Mouse (Mus musculus) brain, embryonic 18.5 days (tissue): Measurements from ENCODE around the gene Spint2.
"Not testable (repeated sequence)": the region's sequence is repeated elsewhere in the genome, so short reads cannot be mapped to it uniquely, and the experiment has no call there.

Experiments used
- DNase-seq: peaks from one replicate; pipeline ENCODE4 v3.0.0-alpha.2; 2012; ENCODE audit warnings: low read depth, low spot score

Gene Spint2

DNA sequence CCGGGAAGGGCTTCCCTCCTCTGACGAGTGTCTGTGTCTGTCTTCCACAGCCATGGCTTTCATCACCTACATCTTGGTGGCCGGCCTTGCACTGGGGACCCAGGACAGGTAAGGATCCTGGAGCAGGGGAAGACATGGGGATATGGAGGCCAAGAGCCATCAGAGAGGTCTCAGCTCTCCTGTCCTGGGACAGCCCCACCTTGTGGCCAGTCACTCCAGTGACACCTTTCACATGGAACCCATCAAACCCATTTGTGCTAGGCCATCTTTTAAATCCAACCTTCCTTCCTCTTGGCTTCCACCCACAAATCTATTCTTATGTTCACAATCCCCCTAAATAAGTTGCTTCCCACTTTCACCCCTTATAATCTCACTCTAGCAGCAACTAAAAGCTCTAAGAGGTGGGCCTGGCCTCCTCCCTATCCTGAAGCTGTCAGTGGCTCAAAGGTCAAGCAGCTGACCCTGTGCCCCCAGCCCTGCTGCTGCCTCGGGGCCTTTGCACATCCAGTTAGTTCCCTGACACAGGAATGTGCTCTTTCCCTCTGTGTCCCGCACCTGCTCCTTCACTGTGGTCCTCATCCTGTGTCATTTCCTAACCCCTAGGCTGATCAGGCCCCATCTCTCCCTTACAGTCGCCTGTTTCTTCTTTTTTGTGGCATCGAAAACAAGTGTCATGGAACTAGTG, 36.8 kb downstream of the Spint2 start:
- no peak for DNase-seq

DNA sequence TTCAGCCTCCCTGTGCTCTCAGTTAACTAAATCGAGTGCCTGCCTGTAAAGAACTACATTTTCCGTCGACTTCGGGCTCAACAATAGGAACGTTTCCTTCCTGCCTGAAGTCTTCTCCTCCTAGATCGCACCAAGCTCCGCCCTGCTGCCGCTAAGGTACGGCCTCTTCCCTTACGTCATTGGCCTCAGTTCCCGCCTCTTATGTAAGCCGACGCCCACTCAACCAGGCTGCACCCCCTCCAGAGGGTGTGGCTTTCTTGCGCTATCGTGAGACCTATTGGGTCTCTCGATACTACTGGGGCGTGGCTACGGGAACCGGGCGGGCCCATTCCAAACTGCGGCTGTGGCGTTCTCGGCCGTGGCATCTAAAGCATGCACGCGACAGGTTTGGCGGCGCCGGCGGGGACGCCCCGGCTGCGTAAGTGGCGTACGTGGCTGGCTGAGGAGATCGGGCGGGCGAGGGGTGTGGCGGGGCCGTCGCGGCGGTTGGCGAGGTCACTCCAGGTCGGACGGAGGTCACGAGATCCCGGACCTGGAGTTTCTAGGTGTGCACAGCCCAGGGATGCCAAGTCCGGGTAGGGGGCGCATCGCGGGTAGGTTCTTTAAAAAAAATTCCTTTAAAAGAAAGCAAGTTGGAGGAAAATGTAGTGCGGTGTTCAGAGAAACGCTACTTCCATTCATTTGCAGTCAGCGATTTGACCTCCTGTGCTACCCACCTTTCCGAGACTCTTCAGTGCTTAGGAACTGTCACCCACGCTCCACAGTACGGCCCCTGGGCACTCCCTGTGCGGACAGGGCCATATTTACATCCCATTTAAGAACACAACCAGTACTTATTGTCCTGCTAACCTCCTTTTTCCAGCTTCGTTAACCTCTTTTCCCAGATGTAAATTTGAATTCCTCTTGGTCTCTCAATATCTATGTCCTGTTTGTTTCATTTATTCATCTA, 43.4 kb downstream of the Spint2 start, which contains the start of gene Yif1b:
Gene Yif1b (plus strand): TSS at position 311 of the 949 bp plus-strand sequence.
- DNase-seq = peak; percentile 99

DNA sequence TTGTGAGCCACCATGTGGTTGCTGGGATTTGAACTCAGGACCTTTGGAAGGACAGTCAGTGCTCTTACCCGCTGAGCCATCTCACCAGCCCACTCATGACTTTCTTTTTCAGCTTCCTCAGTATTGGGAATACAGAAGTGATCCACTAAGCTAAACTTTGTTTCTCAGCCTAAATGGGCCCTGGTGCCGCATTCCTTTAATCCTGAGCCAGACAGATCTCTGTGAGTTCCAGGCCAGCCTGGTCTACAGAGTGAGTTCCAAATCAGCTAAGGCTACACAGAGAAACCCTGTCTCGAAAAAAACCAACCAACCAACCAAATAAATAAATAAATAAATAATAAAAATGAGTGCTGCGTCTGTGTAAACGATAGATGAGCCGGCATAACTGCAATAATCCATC, 44.1 kb downstream of the Spint2 start:
- not testable (repeated sequence) for DNase-seq

DNA sequence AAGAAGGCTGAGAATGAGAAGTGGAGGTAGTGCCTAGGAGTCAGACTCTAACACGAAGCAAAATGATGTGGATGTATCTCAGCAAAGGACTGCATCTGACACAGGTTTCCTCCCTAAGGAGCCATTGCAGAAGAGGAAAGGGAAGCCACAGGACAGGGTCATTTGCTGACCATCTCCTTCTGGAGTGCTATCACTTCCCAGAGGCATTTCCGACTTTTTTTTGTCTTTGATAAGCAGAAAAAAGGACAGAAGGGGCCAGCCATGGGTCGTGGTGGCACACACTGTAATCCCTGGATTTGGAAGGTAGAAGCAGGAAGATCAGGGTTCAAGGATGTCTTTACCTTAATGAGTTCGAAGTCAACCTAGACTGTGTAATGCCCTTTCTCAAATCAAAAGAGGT, 45.1 kb downstream of the Spint2 start:
- DNase-seq = no peak

- no peak for DNase-seq
These were observed 47.1 kb downstream of the Spint2 start for GRCm38 (mm10) chr7:29234661-29235060.

DNA sequence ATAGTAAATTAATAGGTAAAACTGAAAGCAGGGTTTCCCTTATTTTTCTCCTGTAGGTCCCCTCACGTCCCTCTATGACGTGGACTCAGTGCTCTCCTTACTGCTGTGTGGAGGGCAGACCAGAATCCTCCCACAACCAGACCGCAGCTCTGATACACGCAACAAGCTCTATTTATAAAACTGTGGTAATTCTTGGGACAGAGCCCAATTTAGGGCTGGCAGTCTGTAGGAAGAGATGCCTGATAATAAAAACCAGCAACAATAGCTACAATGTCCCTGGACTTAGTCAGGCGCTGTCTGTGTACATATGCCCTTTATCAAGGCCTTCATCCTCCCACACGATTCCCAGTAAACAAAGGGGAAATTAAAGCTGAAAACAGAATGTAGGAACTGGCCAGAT, 48.0 kb downstream of the Spint2 start:
- DNase-seq = no peak

- no peak for DNase-seq
These were observed 49.3 kb downstream of the Spint2 start, which contains the start of gene Kcnk6 for GRCm38 (mm10) chr7:29232247-29233013. Gene Kcnk6, minus strand, starts transcription at chr7:29232515.

- DNase-seq = no peak
These were observed 50.2 kb downstream of the Spint2 start for GRCm38 (mm10) chr7:29231517-29231916.

GRCm38 (mm10) chr7:29230560-29230959, 51.2 kb downstream of the Spint2 start:
- no peak for DNase-seq

DNA sequence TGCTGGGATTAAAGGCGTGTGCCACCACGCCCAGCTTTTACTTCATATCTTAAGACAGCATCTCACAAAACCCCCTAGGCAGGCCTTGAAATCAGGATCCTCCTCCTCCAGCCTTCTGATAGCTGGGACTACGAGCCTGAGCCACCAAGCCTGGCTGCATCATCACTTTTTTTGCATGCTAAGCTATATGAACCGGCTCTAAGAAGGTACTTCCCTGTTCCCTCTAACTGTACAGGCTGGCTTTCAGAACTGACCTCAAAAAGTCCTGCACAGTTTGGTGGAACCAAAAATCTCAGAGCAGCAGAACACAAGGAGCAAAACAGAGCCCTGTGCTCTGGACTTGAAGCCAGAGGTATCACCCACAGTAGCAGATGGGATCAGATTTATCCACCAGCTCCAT, 53.5 kb downstream of the Spint2 start:
- DNase-seq = no peak

DNA sequence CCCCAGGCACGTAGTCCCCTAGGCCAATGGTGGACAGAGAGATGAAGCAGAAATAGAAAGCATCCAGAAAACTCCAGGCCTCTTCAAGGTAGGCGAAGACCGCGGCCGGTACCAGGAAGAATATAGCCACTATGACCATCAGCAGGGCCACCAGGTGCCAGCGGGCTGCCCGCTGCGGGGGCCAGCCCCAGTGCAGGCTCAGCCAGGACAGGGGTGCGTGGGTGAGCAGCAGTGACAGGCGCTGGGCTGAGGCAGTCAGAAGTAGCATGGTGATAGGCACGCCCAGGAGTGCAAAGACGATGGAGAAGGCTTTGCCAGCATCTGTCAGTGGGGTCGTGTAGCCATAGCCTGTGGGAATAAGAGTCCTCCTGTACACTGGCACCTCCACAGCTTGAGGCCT, 56.2 kb downstream of the Spint2 start:
- no peak for DNase-seq

DNA sequence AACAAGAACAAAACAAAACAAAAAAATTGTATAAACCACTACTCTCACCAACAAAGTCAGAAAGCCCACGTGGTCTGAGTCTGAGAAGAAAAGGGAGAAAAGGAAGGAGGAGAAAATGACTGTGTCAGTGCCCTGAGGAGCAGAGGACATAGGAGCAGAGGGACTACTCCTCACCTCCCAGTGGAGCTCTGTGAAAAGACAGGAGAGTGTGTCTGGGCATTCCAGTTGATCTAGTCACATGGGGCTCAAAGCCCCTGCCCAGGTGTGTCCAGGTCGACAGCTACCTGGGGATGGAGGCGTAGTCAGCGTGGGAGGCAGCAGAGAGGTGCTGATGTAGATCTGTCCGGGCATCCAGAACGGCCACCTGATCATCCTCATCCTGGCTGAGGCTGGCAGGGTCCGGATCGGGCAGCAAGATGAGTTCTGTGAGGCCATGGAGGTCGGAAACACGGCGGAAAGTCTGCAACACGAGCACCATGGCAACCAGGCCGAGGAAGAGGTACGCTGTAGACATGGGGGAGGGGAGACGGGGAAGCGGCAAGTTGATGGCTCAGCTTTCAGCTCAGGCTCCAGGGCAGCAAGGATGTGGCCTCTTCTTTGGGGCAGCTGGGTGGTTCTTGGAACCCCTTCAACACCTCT, 56.8 kb downstream of the Spint2 start:
- no peak for DNase-seq

- no peak for DNase-seq
These were observed 66.9 kb downstream of the Spint2 start for GRCm38 (mm10) chr7:29214846-29215245.

- no peak for DNase-seq
These were observed 67.5 kb downstream of the Spint2 start for GRCm38 (mm10) chr7:29214236-29214635.

- DNase-seq = no peak
These were observed 68.0 kb downstream of the Spint2 start, which contains the start of gene Catsperg1 for GRCm38 (mm10) chr7:29213675-29214082. Gene Catsperg1, minus strand, starts transcription at chr7:29214035.

DNA sequence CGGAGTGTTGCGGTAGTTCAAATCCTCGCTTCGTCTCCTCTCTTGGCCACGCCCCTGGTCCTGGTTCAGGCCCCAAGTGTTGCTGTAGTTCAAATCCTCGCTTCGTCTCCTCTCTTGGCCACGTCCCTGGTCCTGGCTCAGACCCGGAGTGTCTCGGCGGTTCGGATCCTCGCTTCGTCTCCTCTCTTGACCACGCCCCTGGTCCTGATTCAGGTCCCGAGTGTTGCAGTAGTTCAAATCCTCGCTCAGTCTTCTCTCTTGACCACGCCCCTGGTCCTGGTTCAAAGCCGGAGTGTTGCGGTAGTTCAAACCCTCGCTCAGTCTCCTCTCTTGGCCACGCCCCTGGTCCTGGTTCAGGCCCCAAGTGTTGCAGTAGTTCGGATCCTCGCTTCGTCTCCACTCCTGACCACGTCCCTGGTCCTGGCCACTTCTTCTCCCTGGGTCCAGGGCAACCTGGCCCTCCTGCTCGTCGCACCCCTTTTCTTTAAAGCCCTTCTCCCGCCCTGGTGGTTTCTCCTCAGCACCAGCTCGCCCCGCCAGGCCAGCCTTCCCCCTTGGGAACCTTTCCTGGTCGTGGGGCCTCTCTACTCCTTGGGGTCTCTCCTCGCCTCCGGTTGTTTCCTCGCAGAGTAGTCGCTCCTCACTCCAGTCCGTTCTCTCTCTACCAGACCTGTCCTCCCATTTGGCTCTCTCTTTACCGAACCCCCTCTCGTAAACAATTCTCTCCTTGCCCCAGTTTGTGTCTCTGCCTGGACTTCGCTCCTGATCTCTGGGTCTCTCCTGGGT, 68.7 kb downstream of the Spint2 start:
- DNase-seq = not testable (repeated sequence)

DNA sequence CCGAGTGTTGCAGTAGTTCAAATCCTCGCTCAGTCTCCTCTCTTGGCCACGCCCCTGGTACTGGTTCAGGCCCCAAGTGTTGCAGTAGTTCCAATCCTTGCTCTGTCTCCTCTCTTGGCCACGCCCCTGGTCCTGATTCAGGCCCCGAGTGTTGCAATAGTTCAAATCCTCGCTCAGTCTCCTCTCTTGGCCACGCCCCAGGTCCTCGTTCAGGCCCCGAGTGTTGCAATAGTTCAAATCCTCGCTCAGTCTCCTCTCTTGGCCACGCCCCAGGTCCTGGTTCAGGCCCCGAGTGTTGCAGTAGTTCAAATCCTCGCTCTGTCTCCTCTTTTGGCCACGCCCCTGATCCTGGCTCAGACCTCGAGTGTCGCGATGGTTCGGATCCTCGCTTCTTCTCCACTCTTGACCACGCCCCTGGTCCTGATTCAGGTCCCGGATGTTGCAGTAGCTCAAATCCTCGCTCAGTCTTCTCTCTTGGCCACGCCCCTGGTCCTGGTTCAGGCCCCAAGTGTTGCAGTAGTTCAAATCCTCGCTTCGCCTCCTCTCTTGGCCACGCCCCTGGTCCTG, 69.4 kb downstream of the Spint2 start:
- no peak for DNase-seq

GRCm38 (mm10) chr7:29211415-29212198, 70.1 kb downstream of the Spint2 start:
- no peak for DNase-seq

DNA sequence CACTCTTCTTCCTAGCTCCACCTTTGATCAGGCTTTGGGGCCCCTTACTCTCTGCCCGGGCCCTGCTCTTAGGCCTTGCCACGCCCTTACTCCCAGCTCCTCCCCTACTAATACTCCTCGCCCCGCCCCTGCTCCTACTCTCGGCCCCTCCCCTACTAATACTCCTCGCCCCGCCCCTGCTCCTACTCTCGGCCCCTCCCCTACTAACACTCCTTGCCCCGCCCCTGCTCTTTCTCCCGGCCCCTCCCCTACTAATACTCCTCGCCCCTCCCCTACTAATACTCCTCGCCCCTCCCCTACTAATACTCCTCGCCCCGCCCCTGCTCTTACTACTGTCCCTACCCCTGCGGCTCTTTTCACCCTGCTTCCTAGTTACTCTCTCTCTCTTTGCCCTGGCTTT, 70.7 kb downstream of the Spint2 start:
- not testable (repeated sequence) for DNase-seq
